Mouse (Mus musculus): ENCODE data around the gene Pdcd4.
A peak's percentile ranks its signal among the peaks of the same experiment; 100 is the strongest.

Gene Pdcd4

GRCm38 (mm10) chr19:53872994-53873713 lies 18.9 kb upstream of the Pdcd4 start:
- DNase-seq, result no peak

- DNase-seq, result no peak
Measured at GRCm38 (mm10) chr19:53875246-53875645, 16.8 kb upstream of the Pdcd4 start.

- no peak for DNase-seq
Measured at GRCm38 (mm10) chr19:53877779-53878178, 14.3 kb upstream of the Pdcd4 start.

GRCm38 (mm10) chr19:53880460-53880859 lies 11.6 kb upstream of the Pdcd4 start:
- DNase-seq, result no peak

- no peak for DNase-seq
Measured at GRCm38 (mm10) chr19:53881786-53882185, 10.2 kb upstream of the Pdcd4 start.

GRCm38 (mm10) chr19:53885450-53885849 lies 6.6 kb upstream of the Pdcd4 start:
- no peak for DNase-seq

- no peak for DNase-seq
Measured at GRCm38 (mm10) chr19:53886576-53887370, 5.3 kb upstream of the Pdcd4 start.

- DNase-seq, result no peak
Measured at GRCm38 (mm10) chr19:53887822-53888221, 4.2 kb upstream of the Pdcd4 start.

- DNase-seq, result no peak
Measured at GRCm38 (mm10) chr19:53888331-53888730, 3.7 kb upstream of the Pdcd4 start.

GRCm38 (mm10) chr19:53889555-53889954 lies 2.5 kb upstream of the Pdcd4 start:
- no peak for DNase-seq

- DNase-seq, result no peak
Measured at GRCm38 (mm10) chr19:53890274-53890673, 1.8 kb upstream of the Pdcd4 start.

GRCm38 (mm10) chr19:53890781-53891251 lies 1.2 kb upstream of the Pdcd4 start:
- no peak for DNase-seq

GRCm38 (mm10) chr19:53891569-53891968 lies 462 bp upstream of the Pdcd4 start:
- DNase-seq, result no peak

GRCm38 (mm10) chr19:53892838-53893359 lies 868 bp downstream of the Pdcd4 start:
- no peak for DNase-seq

GRCm38 (mm10) chr19:53893711-53894171 lies 1.7 kb downstream of the Pdcd4 start:
- no peak for DNase-seq

GRCm38 (mm10) chr19:53894538-53895121 lies 2.6 kb downstream of the Pdcd4 start:
- DNase-seq, result peak; percentile 49

GRCm38 (mm10) chr19:53898046-53898445 lies 6.0 kb downstream of the Pdcd4 start:
- DNase-seq, result no peak

GRCm38 (mm10) chr19:53898498-53898897 lies 6.5 kb downstream of the Pdcd4 start:
- no peak for DNase-seq

GRCm38 (mm10) chr19:53898970-53899900 lies 7.2 kb downstream of the Pdcd4 start:
- DNase-seq, result no peak

GRCm38 (mm10) chr19:53899941-53900610 lies 8.0 kb downstream of the Pdcd4 start:
- no peak for DNase-seq

GRCm38 (mm10) chr19:53901931-53902738 lies 10.1 kb downstream of the Pdcd4 start:
- no peak for DNase-seq

Data from kidney, adult 9 months (tissue).